Mouse (Mus musculus): ENCODE results near the gene Nudt9. TPM values are rescaled to one million over a fixed set of nuclear protein-coding genes. Genes with fewer than 3 reads are reported as not detected.
A peak's percentile ranks its signal among the peaks of the same experiment; 100 is the strongest.

Nudt9 gene
- total and polyA plus RNA-seq, 3 experiments: 58.5 to 83.8 (median 65.3) TPM

DNA sequence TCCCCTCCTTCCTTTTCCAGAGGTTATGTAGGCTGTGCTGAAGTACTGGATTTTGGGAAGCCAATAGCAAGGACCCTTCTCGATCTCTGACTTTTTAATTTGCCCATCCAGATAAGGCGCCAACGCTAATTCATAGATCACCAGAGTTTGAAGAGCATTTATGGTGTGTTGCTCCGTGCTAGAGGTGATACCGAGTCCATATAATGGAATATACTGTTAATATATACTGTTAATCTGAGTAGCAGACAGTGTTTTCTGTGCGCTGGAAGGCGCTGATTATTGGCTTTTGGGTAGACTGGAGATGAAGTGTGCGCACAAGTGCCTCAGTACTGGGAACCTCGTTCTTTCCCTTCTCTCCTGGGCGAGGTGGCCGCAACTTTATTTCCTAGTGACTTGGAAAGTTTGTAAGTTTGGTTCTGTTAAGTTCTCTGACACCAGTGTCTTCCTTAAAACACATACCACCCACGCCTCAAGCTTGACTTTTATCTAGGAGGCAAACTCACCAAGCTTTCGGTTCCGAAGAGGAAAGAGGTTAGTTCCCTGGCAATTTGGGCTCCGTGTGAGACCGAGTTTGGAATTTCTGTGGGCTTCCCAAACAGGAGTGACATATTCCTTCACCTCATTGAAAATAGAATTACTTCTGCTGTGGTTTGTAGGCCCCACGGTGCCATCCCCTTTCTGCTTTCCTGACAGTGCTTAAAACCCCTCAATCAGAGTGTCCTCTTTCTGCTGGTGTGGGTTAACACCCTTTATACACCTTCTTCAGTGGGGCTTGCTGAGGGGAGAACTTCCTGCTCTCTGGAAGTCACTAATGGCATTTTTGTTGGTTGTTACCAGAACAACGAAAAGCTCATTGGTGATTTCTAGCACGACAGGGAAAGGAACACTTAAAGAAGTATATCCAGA lies 1.3 kb downstream of the Nudt9 start (continued):
- TF ChIP-seq PAX5 (IDR thresholded peaks at IDR 0.05; ENCODE audit: low read length): no peak
- TF ChIP-seq USF2 (conservative IDR thresholded peaks at IDR 0.05; ENCODE audit: low read depth, low read length): no peak
- no peak for TF ChIP-seq POLR2AphosphoS2 (IDR thresholded peaks at IDR 0.05; ENCODE audit: low read depth, low read length)
- TF ChIP-seq MAX (IDR thresholded peaks at IDR 0.05; ENCODE audit: low read length): no peak
- no peak for TF ChIP-seq E2F4 (IDR thresholded peaks at IDR 0.05; ENCODE audit: insufficient replicate concordance, low read depth, low read length)
- TF ChIP-seq JUN (IDR thresholded peaks at IDR 0.05; ENCODE audit: insufficient read depth, low read depth, low read length): no peak

DNA sequence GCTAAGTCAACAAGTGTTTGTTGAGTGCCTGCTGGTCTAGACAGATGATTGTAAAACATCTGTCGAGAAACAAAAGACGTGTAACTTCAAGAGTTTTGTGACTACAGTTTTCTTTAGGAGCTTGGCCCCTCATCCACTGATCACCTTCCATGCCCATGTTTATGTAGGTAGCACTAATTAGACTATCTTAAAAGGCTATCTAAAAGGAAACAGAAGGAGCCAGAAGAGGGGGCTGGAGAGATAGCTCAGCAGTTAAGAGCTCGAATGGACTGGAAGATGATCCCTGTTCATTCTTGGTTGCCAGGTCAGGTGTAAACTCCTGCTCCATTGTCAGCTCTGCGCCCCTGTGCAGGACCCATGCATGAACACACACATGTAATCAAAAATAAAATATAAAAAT lies 2.0 kb downstream of the Nudt9 start:
- Histone ChIP-seq H3K9me3 (replicated peaks; ENCODE audit: low read length) (no peaks in the 10 kb centered on the region), H3K4me3 (replicated peaks in 1 of 3; ENCODE audit: low read depth in 2 of 3, low read length in 2 of 3, poor library complexity in 1 of 3) (peak overlapping the region; percentile 94 to 99 (median 96)), H3K79me2 (replicated peaks; ENCODE audit: control insufficient read depth, extremely low read depth, insufficient read depth, poor library complexity, severe bottlenecking) (peaks cover 9% of the 10 kb centered on the region), H3K36me3 (replicated peaks in 1 of 2; ENCODE audit: control insufficient read depth in 1 of 2, insufficient read depth in 1 of 2, low read length in 1 of 2) (peaks cover 6 to 35% of the 10 kb centered on the region in 2 experiments), H3K4me2 (ENCODE audit: insufficient read depth, low read depth, poor library complexity, severe bottlenecking) (peak overlapping the region; percentile 92), H3K27me3 (replicated peaks) (no peaks in the 10 kb centered on the region), H3K4me1 (ENCODE audit: control insufficient read depth in 1 of 2, insufficient read depth in 2 of 2) (peaks cover 3 to 38% of the 10 kb centered on the region in 2 experiments; a peak in 3 of 4 replicates), H3K27ac (ENCODE audit: insufficient read depth, low read depth) (no peak overlapping the region), H3K9ac (ENCODE audit: insufficient read depth, low read depth) (peak overlapping the region; percentile 95; the same call in 1 of the 2 replicates)
- dilution Hi-C loops (cut with MboI; ENCODE audit: extremely low pct_ligation_motif_present, extremely low pct_unique_long_range_greater_than_20kb, low sequenced_read_pairs) (no loop called here), in situ Hi-C loops (cut with MboI; ENCODE audit: low pct_ligation_motif_present, low pct_unique_long_range_greater_than_20kb, low sequenced_read_pairs) (no loop called here)
- TF ChIP-seq CTCF (conservative IDR thresholded peaks at IDR 0.05 in 1 of 2, IDR thresholded peaks at IDR 0.05 in 1 of 2; ENCODE audit: low read depth in 2 of 2, low read length in 2 of 2) (peak in 1 of 2 experiments; percentile 42; a peak in 2 of 4 replicates), ZC3H11A (IDR thresholded peaks at IDR 0.05; ENCODE audit: low read depth, low read length) (no peak), RAD21 (IDR thresholded peaks at IDR 0.05; ENCODE audit: low read depth, low read length) (peak; percentile 19)
- no peak for DNase-seq (ENCODE audit: extremely low read depth)

DNA sequence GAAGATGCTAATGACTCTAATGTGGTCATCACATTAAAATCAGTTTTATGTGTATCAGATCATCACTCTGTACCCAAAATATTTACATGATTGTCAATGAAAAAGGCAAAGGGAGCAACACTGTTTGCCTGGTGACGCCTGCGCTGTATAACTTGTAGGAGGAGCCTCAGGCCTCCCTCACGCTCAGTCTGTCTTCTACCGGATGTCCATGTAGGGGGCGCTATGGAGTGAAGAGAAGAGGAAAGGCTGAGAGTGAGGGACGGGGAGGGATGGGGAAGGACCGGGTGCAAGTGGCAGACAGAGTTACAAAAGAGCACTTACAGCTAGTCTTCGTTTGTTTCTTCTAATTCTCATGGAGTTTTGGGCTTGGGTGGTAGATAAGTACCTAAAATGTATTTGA lies 6.8 kb downstream of the Nudt9 start:
- Histone ChIP-seq H3K4me1 (ENCODE audit: control insufficient read depth in 1 of 2, insufficient read depth in 2 of 2) (peaks cover 3 to 24% of the 10 kb centered on the region in 2 experiments; a peak in 2 of 4 replicates), H3K4me3 (replicated peaks in 1 of 3; ENCODE audit: low read depth in 2 of 3, low read length in 2 of 3, poor library complexity in 1 of 3) (no peak overlapping the region), H3K9ac (ENCODE audit: insufficient read depth, low read depth) (no peak overlapping the region), H3K27me3 (replicated peaks) (no peaks in the 10 kb centered on the region), H3K27ac (ENCODE audit: insufficient read depth, low read depth) (no peak overlapping the region), H3K36me3 (replicated peaks in 1 of 2; ENCODE audit: control insufficient read depth in 1 of 2, insufficient read depth in 1 of 2, low read length in 1 of 2) (peaks cover 8 to 75% of the 10 kb centered on the region in 2 experiments), H3K4me2 (ENCODE audit: insufficient read depth, low read depth, poor library complexity, severe bottlenecking) (no peak overlapping the region), H3K9me3 (replicated peaks; ENCODE audit: low read length) (no peaks in the 10 kb centered on the region), H3K79me2 (replicated peaks; ENCODE audit: control insufficient read depth, extremely low read depth, insufficient read depth, poor library complexity, severe bottlenecking) (peaks cover 7% of the 10 kb centered on the region; the same call in 1 of the 2 replicates)
- TF ChIP-seq ZMIZ1 (IDR thresholded peaks at IDR 0.05; ENCODE audit: low read depth, low read length) (no peak), CTCF (conservative IDR thresholded peaks at IDR 0.05 in 1 of 2, IDR thresholded peaks at IDR 0.05 in 1 of 2; ENCODE audit: low read depth in 2 of 2, low read length in 2 of 2) (peak; percentile 26 to 47; a peak in 3 of 4 replicates)
- dilution Hi-C loops (cut with MboI; ENCODE audit: extremely low pct_ligation_motif_present, extremely low pct_unique_long_range_greater_than_20kb, low sequenced_read_pairs) (no loop called here), in situ Hi-C loops (cut with MboI; ENCODE audit: low pct_ligation_motif_present, low pct_unique_long_range_greater_than_20kb, low sequenced_read_pairs) (no loop called here)
- DNase-seq (ENCODE audit: extremely low read depth): peak; percentile 64
